Mouse (Mus musculus) heart, embryonic 10.5 days (tissue): ENCODE results near the gene Cdh6. TPM values are rescaled to one million over a fixed set of nuclear protein-coding genes. Genes with fewer than 3 reads are reported as not detected.

ENCODE experiments used
- DNase-seq: peaks from one replicate; pipeline ENCODE4 v3.0.0-alpha.2; 2017; ENCODE audit warnings: low spot score
- H3K27ac ChIP-seq: fragments of 300-500 bp; sonication (generic); 2 replicates; pipeline ENCODE4 v1.5.1; 2016; ENCODE audit warnings: mild to moderate bottlenecking
- H3K27me3 ChIP-seq: fragments of 300-500 bp; sonication (generic); 2 replicates; pipeline ENCODE4 v1.6.1; 2016; ENCODE audit warnings: mild to moderate bottlenecking; ENCODE audit not compliant: poor library complexity, insufficient read depth, severe bottlenecking
- H3K36me3 ChIP-seq: fragments of 300-500 bp; sonication (generic); 2 replicates; pipeline ENCODE4 v1.6.1; 2016; ENCODE audit warnings: mild to moderate bottlenecking, moderate library complexity
- H3K4me1 ChIP-seq: fragments of 300-500 bp; sonication (generic); 2 replicates; pipeline ENCODE4 v1.6.1; 2016; ENCODE audit warnings: mild to moderate bottlenecking
- H3K4me3 ChIP-seq: fragments of 300-500 bp; sonication (generic); 2 replicates; pipeline ENCODE4 v1.5.1; 2016; ENCODE audit warnings: mild to moderate bottlenecking, moderate library complexity
- H3K9me3 ChIP-seq: fragments of 300-500 bp; sonication (generic); 2 replicates; pipeline ENCODE4 v1.6.1; 2016; ENCODE audit warnings: mild to moderate bottlenecking, moderate library complexity
- WGBS: fragments of 180-500 bp; shearing (Covaris S2); methylation state at CpG from one replicate; pipeline ENCODE4 v1.1.7; 2016; 5-methylcytosine and 5-hydroxymethylcytosine counted together
- polyA plus RNA-seq: library from polyadenylated mRNA; unstranded; fragments of >200 nt; fragmentation: Nextera tagmentation; extraction: Ambion mirVana; gene quantifications from 2 replicates; pipeline ENCODE4 v1.2.1, GENCODE M21; 2016

Gene Cdh6
- polyA plus RNA-seq, 1 experiment from 2014 or later = 5.1 TPM

GRCm38 (mm10) chr15:13001549-13001948, 171.9 kb downstream of the Cdh6 start:
- WGBS = 51% methylated on average over 7 of the region's 7 CpGs

GRCm38 (mm10) chr15:12994563-12995359, 178.7 kb downstream of the Cdh6 start:
- 82% methylated on average over 9 of the region's 9 CpGs for WGBS
- DNase-seq = no peak

More at GRCm38 (mm10) chr15:13001549-13001948, 171.9 kb downstream of the Cdh6 start:
- Histone ChIP-seq H3K9me3 (no peaks in the 10 kb centered on the region), H3K4me3 (no peak overlapping the region), H3K4me1 (no peaks in the 10 kb centered on the region), H3K27ac (no peak overlapping the region), H3K36me3 (no peaks in the 10 kb centered on the region), H3K27me3 (no peaks in the 10 kb centered on the region)
- DNase-seq = no peak

More at GRCm38 (mm10) chr15:12994563-12995359, 178.7 kb downstream of the Cdh6 start:
- H3K4me1 ChIP-seq = no peaks in the 10 kb centered on the region
- H3K27me3 ChIP-seq = no peaks in the 10 kb centered on the region
- H3K9me3 ChIP-seq = no peaks in the 10 kb centered on the region; the same call in 1 of the 2 replicates
- no peaks in the 10 kb centered on the region for H3K36me3 ChIP-seq
- H3K4me3 ChIP-seq = no peak overlapping the region
- no peak overlapping the region for H3K27ac ChIP-seq
